Mouse (Mus musculus): ENCODE measurements around the gene Loxl3. TPM values are rescaled to one million over a fixed set of nuclear protein-coding genes. Genes with fewer than 3 reads are reported as not detected.

Loxl3 gene
- polyA plus RNA-seq, 1 experiment = 14.4 TPM

DNA sequence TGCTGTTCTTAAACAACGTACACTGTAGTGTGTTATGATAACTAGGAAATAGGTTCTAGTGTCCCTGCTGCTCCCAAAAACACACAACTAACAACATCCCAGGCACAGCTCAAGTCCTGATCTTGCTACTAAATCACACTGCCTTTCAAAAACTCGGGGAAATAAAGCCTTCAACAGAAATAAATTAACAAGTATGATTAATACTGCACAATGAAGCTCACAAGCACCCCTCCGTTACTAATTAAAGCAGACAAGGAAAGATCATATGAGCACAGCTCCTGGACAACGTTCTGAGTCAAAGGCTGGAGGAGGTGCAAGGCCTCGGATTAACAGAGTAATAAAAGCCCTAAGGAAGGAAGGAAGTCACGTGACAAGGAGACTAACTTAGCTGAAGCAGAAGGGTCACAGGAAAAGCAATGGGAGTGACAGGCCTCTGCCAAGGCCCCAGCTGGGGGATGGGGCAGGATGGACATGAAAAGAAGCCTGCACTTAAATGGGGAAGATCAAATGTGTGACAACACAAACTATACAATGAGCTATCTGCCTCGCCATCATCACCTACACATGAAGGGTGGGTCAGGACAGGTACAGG lies 36.4 kb upstream of the Loxl3 start:
- no peaks in the 10 kb centered on the region for H3K79me2 ChIP-seq (ENCODE audit: control insufficient read depth, insufficient read depth)
- TF ChIP-seq MAX (IDR thresholded peaks at IDR 0.05; ENCODE audit: low read depth) (no peak), USF1 (IDR thresholded peaks at IDR 0.05; ENCODE audit: low read depth) (peak; percentile 78), SRF (IDR thresholded peaks at IDR 0.05; ENCODE audit: control insufficient read depth, insufficient read length, low read depth) (no peak)
- peak overlapping the region; percentile 4 for H3K4me3 ChIP-seq
- H3K4me2 ChIP-seq (ENCODE audit: low read depth) = peak overlapping the region; percentile 96
- H3ac ChIP-seq (ENCODE audit: control insufficient read depth, insufficient read length) = no peak overlapping the region
- H3K27me3 ChIP-seq (ENCODE audit: control insufficient read depth, insufficient read depth, insufficient read length) = no peaks in the 10 kb centered on the region
- no peaks in the 10 kb centered on the region for H3K36me3 ChIP-seq (ENCODE audit: control insufficient read depth, insufficient read depth)

DNA sequence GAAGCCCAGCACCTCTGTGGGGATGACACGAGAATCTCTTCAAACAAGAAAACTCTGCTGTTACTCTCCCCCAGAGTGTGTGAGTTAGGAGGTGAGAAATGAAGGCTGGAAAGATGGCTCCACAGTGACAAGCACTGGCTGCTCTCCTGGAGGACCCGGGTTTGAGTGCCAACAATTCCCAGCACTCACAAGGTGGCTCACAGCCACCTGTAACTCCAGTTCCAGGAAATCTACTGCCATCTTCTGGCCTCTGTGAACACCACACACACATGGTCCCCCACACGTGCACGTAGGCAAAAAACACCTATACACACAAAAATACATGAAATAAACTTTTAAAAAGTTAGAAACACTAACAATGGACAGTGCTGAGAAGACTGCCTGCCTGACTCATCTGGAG lies 35.6 kb upstream of the Loxl3 start:
- no peak overlapping the region for H3ac ChIP-seq (ENCODE audit: control insufficient read depth, insufficient read length)
- H3K36me3 ChIP-seq (ENCODE audit: control insufficient read depth, insufficient read depth) = no peaks in the 10 kb centered on the region
- no peaks in the 10 kb centered on the region for H3K79me2 ChIP-seq (ENCODE audit: control insufficient read depth, insufficient read depth)
- TF ChIP-seq MYOG (IDR thresholded peaks at IDR 0.05; ENCODE audit: control insufficient read depth in 1 of 3, insufficient read depth in 1 of 3, insufficient read length in 2 of 3, low read depth in 2 of 3) (no peak), SRF (IDR thresholded peaks at IDR 0.05; ENCODE audit: control insufficient read depth, insufficient read length, low read depth) (no peak), TCF3 (IDR thresholded peaks at IDR 0.05; ENCODE audit: insufficient read length, low read depth) (no peak), TCF12 (IDR thresholded peaks at IDR 0.05; ENCODE audit: insufficient read depth, poor library complexity, severe bottlenecking) (no peak), POLR2AphosphoS2 (IDR thresholded peaks at IDR 0.05; ENCODE audit: insufficient read length, low read depth) (no peak), MYOD1 (IDR thresholded peaks at IDR 0.05; ENCODE audit: control insufficient read depth in 1 of 3, insufficient read length in 2 of 3, low read depth in 2 of 3) (no peak), MAX (IDR thresholded peaks at IDR 0.05; ENCODE audit: low read depth) (no peak), E2F4 (IDR thresholded peaks at IDR 0.05; ENCODE audit: insufficient read depth) (no peak), USF1 (IDR thresholded peaks at IDR 0.05; ENCODE audit: low read depth) (no peak), CEBPB (IDR thresholded peaks at IDR 0.05; ENCODE audit: insufficient read depth, poor library complexity, severe bottlenecking) (no peak), REST (IDR thresholded peaks at IDR 0.05; ENCODE audit: insufficient read depth, insufficient read length) (no peak), POLR2A (IDR thresholded peaks at IDR 0.05; ENCODE audit: insufficient read length, low read depth) (no peak)
- no peak overlapping the region for H3K4me3 ChIP-seq
- H3K4me2 ChIP-seq (ENCODE audit: low read depth) = no peak overlapping the region
- H3K27me3 ChIP-seq (ENCODE audit: control insufficient read depth, insufficient read depth, insufficient read length) = no peaks in the 10 kb centered on the region

DNA sequence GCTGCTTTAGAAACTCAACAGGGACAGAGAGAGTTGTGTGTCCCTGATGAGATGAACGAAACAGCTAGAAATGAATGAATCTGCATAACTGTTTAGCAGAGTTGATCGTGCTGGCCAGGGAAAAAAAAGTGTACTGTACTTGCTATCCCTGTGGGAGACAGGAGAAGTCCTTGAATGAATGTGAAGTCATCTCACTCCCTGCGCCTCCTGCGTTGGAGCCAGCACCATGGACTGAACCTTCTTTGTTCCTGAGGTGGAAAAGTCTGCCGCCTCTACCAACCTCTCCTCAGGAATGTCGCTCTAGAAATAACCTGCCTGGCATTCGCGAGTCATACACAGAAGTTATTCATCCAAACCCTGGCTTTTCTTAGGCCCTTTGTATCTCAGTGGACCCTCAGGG lies 34.0 kb upstream of the Loxl3 start:
- H3K4me2 ChIP-seq (ENCODE audit: low read depth) = no peak overlapping the region
- H3K36me3 ChIP-seq (ENCODE audit: control insufficient read depth, insufficient read depth) = no peaks in the 10 kb centered on the region
- H3K27me3 ChIP-seq (ENCODE audit: control insufficient read depth, insufficient read depth, insufficient read length) = no peaks in the 10 kb centered on the region
- H3K79me2 ChIP-seq (ENCODE audit: control insufficient read depth, insufficient read depth) = no peaks in the 10 kb centered on the region
- no peak overlapping the region for H3K4me3 ChIP-seq
- H3ac ChIP-seq (ENCODE audit: control insufficient read depth, insufficient read length) = no peak overlapping the region
- TF ChIP-seq TCF12 (IDR thresholded peaks at IDR 0.05; ENCODE audit: insufficient read depth, poor library complexity, severe bottlenecking) (no peak), MYOD1 (IDR thresholded peaks at IDR 0.05; ENCODE audit: control insufficient read depth in 1 of 3, insufficient read length in 2 of 3, low read depth in 2 of 3) (no peak), SRF (IDR thresholded peaks at IDR 0.05; ENCODE audit: control insufficient read depth, insufficient read length, low read depth) (no peak), CEBPB (IDR thresholded peaks at IDR 0.05; ENCODE audit: insufficient read depth, poor library complexity, severe bottlenecking) (no peak), MYOG (IDR thresholded peaks at IDR 0.05; ENCODE audit: control insufficient read depth in 1 of 3, insufficient read depth in 1 of 3, insufficient read length in 2 of 3, low read depth in 2 of 3) (no peak), USF1 (IDR thresholded peaks at IDR 0.05; ENCODE audit: low read depth) (no peak), REST (IDR thresholded peaks at IDR 0.05; ENCODE audit: insufficient read depth, insufficient read length) (no peak), POLR2A (IDR thresholded peaks at IDR 0.05; ENCODE audit: insufficient read length, low read depth) (no peak), MAX (IDR thresholded peaks at IDR 0.05; ENCODE audit: low read depth) (no peak)

DNA sequence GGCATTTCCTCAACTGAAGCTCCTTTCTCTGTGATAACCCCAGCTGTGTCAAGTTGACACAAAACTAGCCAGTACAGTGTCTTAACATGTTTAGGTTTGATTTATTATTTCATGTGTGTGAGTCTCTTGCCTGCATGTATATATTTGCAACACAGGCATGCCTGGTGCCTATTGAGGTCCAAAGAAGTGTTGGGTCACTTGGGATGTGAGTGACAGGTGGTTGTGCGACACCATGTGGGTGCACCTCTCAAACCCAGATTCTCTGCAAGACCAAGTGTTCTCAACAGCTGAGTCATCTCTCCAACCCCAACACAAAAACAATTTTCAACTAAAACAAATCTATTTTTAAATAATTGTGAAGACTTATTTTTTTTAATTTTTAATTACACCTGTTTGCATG lies 30.9 kb upstream of the Loxl3 start:
- Histone ChIP-seq H3ac (ENCODE audit: control insufficient read depth, insufficient read length) (no peak overlapping the region), H3K4me2 (ENCODE audit: low read depth) (no peak overlapping the region), H3K36me3 (ENCODE audit: control insufficient read depth, insufficient read depth) (no peaks in the 10 kb centered on the region), H3K79me2 (ENCODE audit: control insufficient read depth, insufficient read depth) (no peaks in the 10 kb centered on the region), H3K4me3 (no peak overlapping the region), H3K27me3 (ENCODE audit: control insufficient read depth, insufficient read depth, insufficient read length) (no peaks in the 10 kb centered on the region)
- TF ChIP-seq POLR2A (IDR thresholded peaks at IDR 0.05; ENCODE audit: insufficient read length, low read depth) = no peak
- TF ChIP-seq MYOD1 (IDR thresholded peaks at IDR 0.05; ENCODE audit: control insufficient read depth in 1 of 3, insufficient read length in 2 of 3, low read depth in 2 of 3) = peak in 1 of 3 experiments; percentile 56

DNA sequence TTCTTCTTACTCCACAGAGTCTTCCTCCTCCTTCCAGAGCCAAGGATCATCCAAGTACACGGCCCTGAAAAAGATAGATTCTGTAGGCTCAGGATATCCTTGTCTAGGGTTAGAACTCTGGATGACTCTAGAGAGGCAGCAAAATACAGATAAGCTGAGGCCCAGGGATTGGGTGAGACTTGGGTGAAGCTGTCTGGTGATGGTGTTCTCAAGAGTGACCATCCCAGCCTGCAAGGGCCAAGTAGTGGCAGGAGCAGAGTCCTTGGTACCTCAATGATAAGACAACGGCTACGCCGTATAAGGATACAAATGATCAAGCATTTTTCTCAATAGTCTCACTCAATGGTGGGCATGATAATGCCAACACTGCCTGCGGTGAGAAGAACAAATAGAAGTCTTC lies 30.1 kb upstream of the Loxl3 start:
- Histone ChIP-seq H3K27me3 (ENCODE audit: control insufficient read depth, insufficient read depth, insufficient read length) (no peaks in the 10 kb centered on the region), H3K36me3 (ENCODE audit: control insufficient read depth, insufficient read depth) (no peaks in the 10 kb centered on the region), H3K4me3 (no peak overlapping the region), H3K79me2 (ENCODE audit: control insufficient read depth, insufficient read depth) (no peaks in the 10 kb centered on the region), H3K4me2 (ENCODE audit: low read depth) (no peak overlapping the region), H3ac (ENCODE audit: control insufficient read depth, insufficient read length) (no peak overlapping the region)
- TF ChIP-seq POLR2A (IDR thresholded peaks at IDR 0.05; ENCODE audit: insufficient read length, low read depth) (no peak), MAX (IDR thresholded peaks at IDR 0.05; ENCODE audit: low read depth) (no peak), TCF3 (IDR thresholded peaks at IDR 0.05; ENCODE audit: insufficient read length, low read depth) (no peak), POLR2AphosphoS2 (IDR thresholded peaks at IDR 0.05; ENCODE audit: insufficient read length, low read depth) (no peak), REST (IDR thresholded peaks at IDR 0.05; ENCODE audit: insufficient read depth, insufficient read length) (no peak), E2F4 (IDR thresholded peaks at IDR 0.05; ENCODE audit: insufficient read depth) (no peak), TCF12 (IDR thresholded peaks at IDR 0.05; ENCODE audit: insufficient read depth, poor library complexity, severe bottlenecking) (no peak), MYOD1 (IDR thresholded peaks at IDR 0.05; ENCODE audit: control insufficient read depth in 1 of 3, insufficient read length in 2 of 3, low read depth in 2 of 3) (no peak), MYOG (IDR thresholded peaks at IDR 0.05; ENCODE audit: control insufficient read depth in 1 of 3, insufficient read depth in 1 of 3, insufficient read length in 2 of 3, low read depth in 2 of 3) (no peak), USF1 (IDR thresholded peaks at IDR 0.05; ENCODE audit: low read depth) (no peak), SRF (IDR thresholded peaks at IDR 0.05; ENCODE audit: control insufficient read depth, insufficient read length, low read depth) (no peak), CEBPB (IDR thresholded peaks at IDR 0.05; ENCODE audit: insufficient read depth, poor library complexity, severe bottlenecking) (no peak)

All from myocyte (in vitro differentiated cells).